Mouse (Mus musculus): ENCODE measurements at regions not wholly inside any gene's neighbourhood (a gene's known extent, or its start where the extent isn't known, plus 50 kb on each side); places are given as distances from the start of the nearest gene placed in this dataset.

DNA sequence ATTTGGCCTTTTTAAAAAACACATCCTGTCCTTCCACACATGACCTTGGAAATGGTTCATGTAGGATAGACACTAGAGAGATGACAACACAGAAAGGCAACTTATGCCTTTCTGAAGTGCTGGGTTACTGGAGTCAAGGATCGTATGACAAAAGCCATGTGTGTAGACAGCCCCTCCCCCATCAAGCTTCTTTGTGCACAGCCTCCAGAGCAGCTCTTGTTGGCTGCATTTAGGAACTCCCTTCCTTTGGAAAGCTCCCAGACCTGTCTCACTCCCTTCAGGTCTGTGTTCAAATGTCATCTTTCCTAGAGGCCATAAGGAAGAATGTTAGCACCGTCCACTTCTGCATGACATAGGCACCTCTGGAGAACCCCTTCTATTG lies 57.7 kb downstream of the Sst start:
- no peak for TF ChIP-seq POLR2A (IDR thresholded peaks at IDR 0.05; ENCODE audit: low read depth, low read length)
- TF ChIP-seq CTCF (conservative IDR thresholded peaks at IDR 0.05; ENCODE audit: insufficient read depth, insufficient read length, low read depth, low read length) = no peak
